Mouse (Mus musculus) monocyte, adult 5-6 weeks (primary cell): ENCODE measurements at regions not wholly inside any gene's neighbourhood (a gene's known extent, or its start where the extent isn't known, plus 50 kb on each side); places are given as distances from the start of the nearest gene placed in this dataset.

Experiments used
- ATAC-seq: fragments of 153-309, 156-312 bp; replicated peaks from 2 replicates; pipeline ENCODE4 v1.8.0; 2017; ENCODE audit warnings: mild to moderate bottlenecking; ENCODE audit not compliant: low TSS enrichment, insufficient number of reproducible peaks, severe bottlenecking, poor library complexity, low FRiP score

- no peak for ATAC-seq
Measured at GRCm38 (mm10) chr13:101918185-101918584, 150.2 kb upstream of the Pik3r1 start.

- ATAC-seq = no peak
Measured at GRCm38 (mm10) chr13:101919266-101919665, 151.2 kb upstream of the Pik3r1 start.

GRCm38 (mm10) chr13:101920384-101920783, 152.4 kb upstream of the Pik3r1 start:
- no peak for ATAC-seq

GRCm38 (mm10) chr13:101924637-101925036, 156.6 kb upstream of the Pik3r1 start:
- no peak for ATAC-seq

- no peak for ATAC-seq
Measured at GRCm38 (mm10) chr13:101931264-101931663, 163.2 kb upstream of the Pik3r1 start.

- no peak for ATAC-seq
Measured at GRCm38 (mm10) chr13:101931882-101932281, 163.9 kb upstream of the Pik3r1 start.

- ATAC-seq = no peak
Measured at GRCm38 (mm10) chr13:101935843-101936242, 167.8 kb upstream of the Pik3r1 start.

- no peak for ATAC-seq
Measured at GRCm38 (mm10) chr13:101954521-101954920, 186.5 kb upstream of the Pik3r1 start.

- ATAC-seq = no peak
Measured at GRCm38 (mm10) chr13:101955806-101956418, 187.9 kb upstream of the Pik3r1 start.

- ATAC-seq = no peak
Measured at GRCm38 (mm10) chr13:101957782-101958181, 189.8 kb upstream of the Pik3r1 start.

- no peak for ATAC-seq
Measured at GRCm38 (mm10) chr13:101965537-101965936, 197.5 kb upstream of the Pik3r1 start.

- ATAC-seq = no peak
Measured at GRCm38 (mm10) chr13:101966799-101967397, 198.9 kb upstream of the Pik3r1 start.

- ATAC-seq = no peak
Measured at GRCm38 (mm10) chr13:101967466-101967865, 199.4 kb upstream of the Pik3r1 start.

- no peak for ATAC-seq
Measured at GRCm38 (mm10) chr13:101976766-101977165, 208.7 kb upstream of the Pik3r1 start.

- no peak for ATAC-seq
Measured at GRCm38 (mm10) chr13:101980171-101980835, 212.3 kb upstream of the Pik3r1 start.

GRCm38 (mm10) chr13:101988637-101989413, 220.8 kb upstream of the Pik3r1 start:
- no peak for ATAC-seq

GRCm38 (mm10) chr13:101991729-101992128, 223.7 kb upstream of the Pik3r1 start:
- no peak for ATAC-seq

GRCm38 (mm10) chr13:101994779-101995178, 226.8 kb upstream of the Pik3r1 start:
- ATAC-seq = no peak

- ATAC-seq = no peak
Measured at GRCm38 (mm10) chr13:101995529-101995928, 227.5 kb upstream of the Pik3r1 start.
